Mouse (Mus musculus) stomach, postnatal 0 days (tissue): ENCODE results near the gene Smarcd3. TPM values are rescaled to one million over a fixed set of nuclear protein-coding genes. Genes with fewer than 3 reads are reported as not detected.
A peak's percentile ranks its signal among the peaks of the same experiment; 100 is the strongest.

Experiments used
- ATAC-seq: fragments of 200-750 bp; cut with Nextera tagmentation; 2 replicates; pipeline ENCODE4 v1.8.0; 2017; ENCODE audit not compliant: low FRiP score, low TSS enrichment
- DNase-seq: peaks from one replicate; pipeline ENCODE4 v3.0.0-alpha.2; 2016; ENCODE audit warnings: low spot score
- H3K27ac ChIP-seq: fragments of 300-500 bp; sonication (generic); replicated peaks from 2 replicates; pipeline ENCODE4 v1.5.1; 2014; ENCODE audit warnings: mild to moderate bottlenecking, control low read depth
- H3K27me3 ChIP-seq: fragments of 300-500 bp; sonication (generic); 2 replicates; pipeline ENCODE4 v1.6.1; 2014; ENCODE audit warnings: low read length; ENCODE audit not compliant: control insufficient read depth, insufficient read depth
- H3K36me3 ChIP-seq: fragments of 300-500 bp; sonication (generic); 2 replicates; pipeline ENCODE4 v1.6.1; 2014; ENCODE audit warnings: low read length, mixed read lengths; ENCODE audit not compliant: control insufficient read depth, insufficient read depth
- H3K4me1 ChIP-seq: fragments of 300-500 bp; sonication (generic); replicated peaks from 2 replicates; pipeline ENCODE4 v1.6.1; 2014; ENCODE audit warnings: antibody characterized with exemption; ENCODE audit not compliant: control insufficient read depth, insufficient read depth
- H3K4me2 ChIP-seq: fragments of 300-500 bp; sonication (generic); replicated peaks from 2 replicates; pipeline ENCODE4 v1.6.1; 2014; ENCODE audit warnings: low read depth, mild to moderate bottlenecking, control low read depth, moderate library complexity
- H3K4me3 ChIP-seq: fragments of 300-500 bp; sonication (generic); 2 replicates; pipeline ENCODE4 v1.5.1; 2014; ENCODE audit warnings: low read depth, low read length, control low read depth
- H3K9ac ChIP-seq: fragments of 300-500 bp; sonication (generic); 2 replicates; pipeline ENCODE4 v1.6.1; 2014; ENCODE audit warnings: mild to moderate bottlenecking, low read length, control low read depth, mixed read lengths
- H3K9me3 ChIP-seq: fragments of 300-500 bp; sonication (generic); 2 replicates; pipeline ENCODE4 v1.6.1; 2016; ENCODE audit warnings: low read length; ENCODE audit not compliant: control insufficient read depth
- CTCF ChIP-seq: IDR thresholded peaks from 2 replicates; pipeline ENCODE4 v1.5.1; 2016; ENCODE audit warnings: antibody characterized with exemption, low read depth, mild to moderate bottlenecking, moderate library complexity
- EP300 ChIP-seq: optimal IDR thresholded peaks from 2 replicates; pipeline ENCODE3; 2016; ENCODE audit warnings: antibody characterized with exemption
- WGBS: fragments of 180-500 bp; shearing (Covaris S2); extraction: QIAGEN DNeasy Blood & Tissue Kit; methylation state at CpG from one replicate; pipeline ENCODE4 v1.1.7; 2014; 5-methylcytosine and 5-hydroxymethylcytosine counted together
- polyA plus RNA-seq: library from polyadenylated mRNA; unstranded; fragments of >200 nt; fragmentation: Nextera tagmentation; extraction: Ambion mirVana; gene quantifications from 2 replicates; pipeline ENCODE4 v1.2.1, GENCODE M21; 2015

The Smarcd3 gene
- polyA plus RNA-seq, 1 experiment from 2014 or later = 13.3 TPM

- peak overlapping the region; percentile 65 for H3K4me2 ChIP-seq
- 45% methylated on average over 8 of the region's 8 CpGs for WGBS
- peak overlapping the region; percentile 46; the same call in 1 of the 2 replicates for H3K4me3 ChIP-seq
- TF ChIP-seq EP300 (no peak), CTCF (no peak)
- H3K36me3 ChIP-seq = no peaks in the 10 kb centered on the region
- no peaks in the 10 kb centered on the region for H3K27me3 ChIP-seq
- no peak overlapping the region for H3K27ac ChIP-seq
- H3K9ac ChIP-seq = no peak overlapping the region
- DNase-seq (no peak), ATAC-seq (peak; percentile 10; the same call in 1 of the 2 replicates)
- H3K9me3 ChIP-seq = no peaks in the 10 kb centered on the region
- no peaks in the 10 kb centered on the region for H3K4me1 ChIP-seq
These were observed 898 bp downstream of the Smarcd3 start for GRCm38 (mm10) chr5:24623041-24623985.

- TF ChIP-seq EP300 = no peak
- TF ChIP-seq CTCF = no peak
- H3K4me3 ChIP-seq = no peak overlapping the region
- no peaks in the 10 kb centered on the region for H3K27me3 ChIP-seq
- 77% methylated on average over 7 of the region's 7 CpGs for whole genome bisulfite sequencing
- no peaks in the 10 kb centered on the region for H3K36me3 ChIP-seq
- no peak overlapping the region for H3K9ac ChIP-seq
- H3K4me1 ChIP-seq = no peaks in the 10 kb centered on the region
- no peak overlapping the region for H3K27ac ChIP-seq
- H3K9me3 ChIP-seq = no peaks in the 10 kb centered on the region
- H3K4me2 ChIP-seq = no peak overlapping the region
- DNase-seq (no peak), ATAC-seq (no peak)
These were observed 1.7 kb downstream of the Smarcd3 start for GRCm38 (mm10) chr5:24622386-24623040.

GRCm38 (mm10) chr5:24620626-24621025 lies 3.6 kb downstream of the Smarcd3 start:
- Histone ChIP-seq H3K4me3 (no peak overlapping the region), H3K9ac (no peak overlapping the region), H3K36me3 (no peaks in the 10 kb centered on the region), H3K27me3 (no peaks in the 10 kb centered on the region), H3K4me2 (no peak overlapping the region), H3K27ac (no peak overlapping the region), H3K4me1 (no peaks in the 10 kb centered on the region), H3K9me3 (no peaks in the 10 kb centered on the region)
- ATAC-seq = no peak
- WGBS = 71% methylated on average over 8 of the region's 8 CpGs
- TF ChIP-seq CTCF = no peak
- TF ChIP-seq EP300 = no peak
- DNase-seq = no peak

DNA sequence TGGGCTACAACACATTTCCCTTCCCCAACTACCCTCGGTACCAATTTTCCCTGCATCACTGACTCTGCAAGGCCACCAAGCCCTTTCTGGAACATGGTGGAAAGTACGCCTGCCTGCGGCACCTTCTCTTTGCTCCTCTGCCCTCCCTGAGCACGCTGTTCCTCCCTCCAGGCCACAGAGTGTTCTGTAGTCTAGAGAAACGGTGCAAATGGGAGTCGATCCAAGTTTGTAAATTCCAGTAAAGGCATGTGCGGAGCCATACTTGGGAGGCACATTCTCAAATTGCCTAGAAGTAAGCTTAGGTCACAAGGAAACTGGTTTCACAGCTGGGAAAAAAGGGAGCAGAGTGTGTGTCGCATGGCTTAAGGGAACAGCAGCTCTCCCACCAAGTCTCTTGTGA lies 4.1 kb downstream of the Smarcd3 start:
- WGBS = 50% methylated on average over 8 of the region's 8 CpGs
- TF ChIP-seq CTCF (no peak), EP300 (no peak)
- no peak for ATAC-seq
- no peak overlapping the region for H3K4me3 ChIP-seq
- H3K36me3 ChIP-seq = no peaks in the 10 kb centered on the region
- DNase-seq = no peak
- H3K4me1 ChIP-seq = no peaks in the 10 kb centered on the region
- no peak overlapping the region for H3K9ac ChIP-seq
- H3K4me2 ChIP-seq = no peak overlapping the region
- H3K9me3 ChIP-seq = no peaks in the 10 kb centered on the region
- no peaks in the 10 kb centered on the region for H3K27me3 ChIP-seq
- H3K27ac ChIP-seq = no peak overlapping the region

- Histone ChIP-seq H3K9ac (no peak overlapping the region), H3K27me3 (no peaks in the 10 kb centered on the region), H3K4me1 (no peaks in the 10 kb centered on the region), H3K9me3 (no peaks in the 10 kb centered on the region), H3K27ac (no peak overlapping the region), H3K4me3 (no peak overlapping the region), H3K4me2 (no peak overlapping the region), H3K36me3 (no peaks in the 10 kb centered on the region; the same call in 1 of the 2 replicates)
- WGBS = 82% methylated on average over 3 of the region's 3 CpGs
- no peak for ATAC-seq
- TF ChIP-seq EP300 = no peak
- TF ChIP-seq CTCF = no peak
- no peak for DNase-seq
These were observed 5.3 kb downstream of the Smarcd3 start for GRCm38 (mm10) chr5:24618921-24619320.
